Mouse (Mus musculus): ENCODE results near the gene Dstyk.

Gene Dstyk

GRCm38 (mm10) chr1:132387943-132388342 is 29.4 kb upstream of the Dstyk start:
- in situ Hi-C loops (cut with MboI; ENCODE audit: unreplicated experiment in 2 of 2), result no loop called here

GRCm38 (mm10) chr1:132388813-132389803 is 28.2 kb upstream of the Dstyk start:
- in situ Hi-C loops (cut with MboI; ENCODE audit: unreplicated experiment in 2 of 2), result no loop called here

- in situ Hi-C loops (cut with MboI; ENCODE audit: unreplicated experiment in 2 of 2), result no loop called here
Measured at GRCm38 (mm10) chr1:132389886-132390585, 27.3 kb upstream of the Dstyk start.

- in situ Hi-C loops (cut with MboI; ENCODE audit: unreplicated experiment in 2 of 2), result no loop called here
Measured at GRCm38 (mm10) chr1:132390691-132391579, 26.4 kb upstream of the Dstyk start, which contains the start of gene Tmcc2. TSS of gene Tmcc2 (minus strand) at chr1:132391281.

- in situ Hi-C loops (cut with MboI; ENCODE audit: unreplicated experiment in 2 of 2), result no loop called here
Measured at GRCm38 (mm10) chr1:132391580-132392022, 25.8 kb upstream of the Dstyk start.

- in situ Hi-C loops (cut with MboI; ENCODE audit: unreplicated experiment in 2 of 2), result no loop called here
Measured at GRCm38 (mm10) chr1:132392872-132393271, 24.5 kb upstream of the Dstyk start.

GRCm38 (mm10) chr1:132396705-132397104 is 20.6 kb upstream of the Dstyk start:
- in situ Hi-C loops (cut with MboI; ENCODE audit: unreplicated experiment in 2 of 2), result no loop called here

GRCm38 (mm10) chr1:132400538-132400937 is 16.8 kb upstream of the Dstyk start:
- in situ Hi-C loops (cut with MboI; ENCODE audit: unreplicated experiment in 2 of 2), result no loop called here

GRCm38 (mm10) chr1:132401843-132402242 is 15.5 kb upstream of the Dstyk start:
- in situ Hi-C loops (cut with MboI; ENCODE audit: unreplicated experiment in 2 of 2), result no loop called here

GRCm38 (mm10) chr1:132410657-132411056 is 6.7 kb upstream of the Dstyk start:
- in situ Hi-C loops (cut with MboI; ENCODE audit: unreplicated experiment in 2 of 2), result no loop called here

- in situ Hi-C loops (cut with MboI; ENCODE audit: unreplicated experiment in 2 of 2), result loop anchor here in 1 of 2 experiments (5.0 kb wide), 1 partner anchor 61 kb away; the partner anchor contains the start of gene Rbbp5
Measured at GRCm38 (mm10) chr1:132416244-132416942, 962 bp upstream of the Dstyk start.

GRCm38 (mm10) chr1:132416943-132417290 is 438 bp upstream of the Dstyk start:
- in situ Hi-C loops (cut with MboI; ENCODE audit: unreplicated experiment in 2 of 2), result loop anchor here in 1 of 2 experiments (5.0 kb wide), 1 partner anchor 60 kb away; the partner anchor contains the start of gene Rbbp5

GRCm38 (mm10) chr1:132420206-132420605 is 2.9 kb downstream of the Dstyk start:
- in situ Hi-C loops (cut with MboI; ENCODE audit: unreplicated experiment in 2 of 2), result no loop called here

- in situ Hi-C loops (cut with MboI; ENCODE audit: unreplicated experiment in 2 of 2), result no loop called here
Measured at GRCm38 (mm10) chr1:132420662-132421061, 3.3 kb downstream of the Dstyk start.

GRCm38 (mm10) chr1:132422912-132423696 is 5.7 kb downstream of the Dstyk start:
- in situ Hi-C loops (cut with MboI; ENCODE audit: unreplicated experiment in 2 of 2), result no loop called here

- in situ Hi-C loops (cut with MboI; ENCODE audit: unreplicated experiment in 2 of 2), result no loop called here
Measured at GRCm38 (mm10) chr1:132425600-132425999, 8.2 kb downstream of the Dstyk start.

GRCm38 (mm10) chr1:132430818-132431217 is 13.5 kb downstream of the Dstyk start:
- in situ Hi-C loops (cut with MboI; ENCODE audit: unreplicated experiment in 2 of 2), result no loop called here

GRCm38 (mm10) chr1:132431716-132432115 is 14.4 kb downstream of the Dstyk start:
- in situ Hi-C loops (cut with MboI; ENCODE audit: unreplicated experiment in 2 of 2), result no loop called here

GRCm38 (mm10) chr1:132433349-132433748 is 16.0 kb downstream of the Dstyk start:
- in situ Hi-C loops (cut with MboI; ENCODE audit: unreplicated experiment in 2 of 2), result no loop called here

Data from v-Abl transformed pro-B cells (cell line).